Mouse (Mus musculus): ENCODE results near the gene Cux2. TPM values are rescaled to one million over a fixed set of nuclear protein-coding genes. Genes with fewer than 3 reads are reported as not detected.

Cux2 gene
- polyA plus RNA-seq, 2 experiments: 3.0 to 6.1 TPM

GRCm38 (mm10) chr5:121895117-121895756 lies 154.7 kb downstream of the Cux2 start:
- WGBS: 39% methylated on average over 24 of the region's 24 CpGs
- Histone ChIP-seq H3K4me3 (replicated peaks; ENCODE audit: low read length) (no peak overlapping the region), H3K27ac (replicated peaks; ENCODE audit: low read depth, low read length) (no peak overlapping the region), H3K9ac (ENCODE audit: low read depth, low read length, severe bottlenecking) (no peak overlapping the region), H3K27me3 (ENCODE audit: control insufficient read depth, insufficient read depth, low read length) (no peaks in the 10 kb centered on the region), H3K9me3 (ENCODE audit: control insufficient read depth, low read length) (no peaks in the 10 kb centered on the region), H3K36me3 (ENCODE audit: control insufficient read depth, insufficient read depth, low read length) (no peaks in the 10 kb centered on the region), H3K4me2 (replicated peaks; ENCODE audit: low read depth, low read length, severe bottlenecking) (no peak overlapping the region), H3K4me1 (ENCODE audit: control insufficient read depth, insufficient read depth, low read length) (no peaks in the 10 kb centered on the region)
- peak; percentile 17 for DNase-seq (ENCODE audit: low spot score)
- ATAC-seq (ENCODE audit: low FRiP score, low read depth): no peak
- TF ChIP-seq POLR2A (IDR thresholded peaks at IDR 0.05; ENCODE audit: borderline replicate concordance, extremely low read depth, insufficient read depth, insufficient read length): no peak

GRCm38 (mm10) chr5:121894647-121895046 lies 155.3 kb downstream of the Cux2 start:
- no peak for TF ChIP-seq POLR2A (IDR thresholded peaks at IDR 0.05; ENCODE audit: borderline replicate concordance, extremely low read depth, insufficient read depth, insufficient read length)
- Histone ChIP-seq H3K9ac (ENCODE audit: low read depth, low read length, severe bottlenecking) (no peak overlapping the region), H3K4me2 (replicated peaks; ENCODE audit: low read depth, low read length, severe bottlenecking) (no peak overlapping the region), H3K27ac (replicated peaks; ENCODE audit: low read depth, low read length) (no peak overlapping the region), H3K9me3 (ENCODE audit: control insufficient read depth, low read length) (no peaks in the 10 kb centered on the region), H3K4me1 (ENCODE audit: control insufficient read depth, insufficient read depth, low read length) (no peaks in the 10 kb centered on the region), H3K27me3 (ENCODE audit: control insufficient read depth, insufficient read depth, low read length) (no peaks in the 10 kb centered on the region), H3K36me3 (ENCODE audit: control insufficient read depth, insufficient read depth, low read length) (no peaks in the 10 kb centered on the region), H3K4me3 (replicated peaks; ENCODE audit: low read length) (no peak overlapping the region)
- WGBS: 54% methylated on average over 10 of the region's 10 CpGs
- no peak for ATAC-seq (ENCODE audit: low FRiP score, low read depth)
- DNase-seq (ENCODE audit: low spot score): no peak

GRCm38 (mm10) chr5:121893581-121893980 lies 156.3 kb downstream of the Cux2 start:
- H3K27me3 ChIP-seq (ENCODE audit: control insufficient read depth, insufficient read depth, low read length): no peaks in the 10 kb centered on the region

GRCm38 (mm10) chr5:121892281-121892680 lies 157.6 kb downstream of the Cux2 start:
- Histone ChIP-seq H3K9me3 (ENCODE audit: control insufficient read depth, low read length) (no peaks in the 10 kb centered on the region), H3K4me2 (replicated peaks; ENCODE audit: low read depth, low read length, severe bottlenecking) (no peak overlapping the region), H3K27ac (replicated peaks; ENCODE audit: low read depth, low read length) (no peak overlapping the region), H3K9ac (ENCODE audit: low read depth, low read length, severe bottlenecking) (no peak overlapping the region), H3K36me3 (ENCODE audit: control insufficient read depth, insufficient read depth, low read length) (no peaks in the 10 kb centered on the region), H3K4me1 (ENCODE audit: control insufficient read depth, insufficient read depth, low read length) (no peaks in the 10 kb centered on the region), H3K4me3 (replicated peaks; ENCODE audit: low read length) (no peak overlapping the region), H3K27me3 (ENCODE audit: control insufficient read depth, insufficient read depth, low read length) (no peaks in the 10 kb centered on the region)
- 79% methylated on average over 12 of the region's 14 CpGs for WGBS
- no peak for TF ChIP-seq POLR2A (IDR thresholded peaks at IDR 0.05; ENCODE audit: borderline replicate concordance, extremely low read depth, insufficient read depth, insufficient read length)
- no peak for ATAC-seq (ENCODE audit: low FRiP score, low read depth)
- DNase-seq (ENCODE audit: low spot score): no peak

More at GRCm38 (mm10) chr5:121893581-121893980, 156.3 kb downstream of the Cux2 start:
- Histone ChIP-seq H3K9me3 (ENCODE audit: control insufficient read depth, low read length) (no peaks in the 10 kb centered on the region), H3K9ac (ENCODE audit: low read depth, low read length, severe bottlenecking) (no peak overlapping the region), H3K4me1 (ENCODE audit: control insufficient read depth, insufficient read depth, low read length) (no peaks in the 10 kb centered on the region), H3K36me3 (ENCODE audit: control insufficient read depth, insufficient read depth, low read length) (no peaks in the 10 kb centered on the region), H3K4me3 (replicated peaks; ENCODE audit: low read length) (no peak overlapping the region), H3K4me2 (replicated peaks; ENCODE audit: low read depth, low read length, severe bottlenecking) (no peak overlapping the region), H3K27ac (replicated peaks; ENCODE audit: low read depth, low read length) (no peak overlapping the region)
- ATAC-seq (ENCODE audit: low FRiP score, low read depth) (no peak), DNase-seq (ENCODE audit: low spot score) (peak; percentile 31)
- no peak for TF ChIP-seq POLR2A (IDR thresholded peaks at IDR 0.05; ENCODE audit: borderline replicate concordance, extremely low read depth, insufficient read depth, insufficient read length)
- 32% methylated on average over 3 of the region's 3 CpGs for WGBS

GRCm38 (mm10) chr5:121890925-121891324 lies 159.0 kb downstream of the Cux2 start:
- Histone ChIP-seq H3K4me1 (ENCODE audit: control insufficient read depth, insufficient read depth, low read length) (no peaks in the 10 kb centered on the region), H3K27me3 (ENCODE audit: control insufficient read depth, insufficient read depth, low read length) (no peaks in the 10 kb centered on the region), H3K9ac (ENCODE audit: low read depth, low read length, severe bottlenecking) (no peak overlapping the region), H3K27ac (replicated peaks; ENCODE audit: low read depth, low read length) (no peak overlapping the region), H3K4me3 (replicated peaks; ENCODE audit: low read length) (no peak overlapping the region), H3K36me3 (ENCODE audit: control insufficient read depth, insufficient read depth, low read length) (no peaks in the 10 kb centered on the region), H3K9me3 (ENCODE audit: control insufficient read depth, low read length) (peaks cover 3% of the 10 kb centered on the region; the same call in 1 of the 2 replicates), H3K4me2 (replicated peaks; ENCODE audit: low read depth, low read length, severe bottlenecking) (no peak overlapping the region)
- WGBS: 91% methylated on average over 7 of the region's 7 CpGs
- DNase-seq (ENCODE audit: low spot score): no peak
- no peak for ATAC-seq (ENCODE audit: low FRiP score, low read depth)
- TF ChIP-seq POLR2A (IDR thresholded peaks at IDR 0.05; ENCODE audit: borderline replicate concordance, extremely low read depth, insufficient read depth, insufficient read length): no peak
